Mouse (Mus musculus) heart, embryonic 16.5 days (tissue): ENCODE measurements around the gene Cacnb3. TPM values are rescaled to one million over a fixed set of nuclear protein-coding genes. Genes with fewer than 3 reads are reported as not detected.
"Not testable (repeated sequence)": the region's sequence is repeated elsewhere in the genome, so short reads cannot be mapped to it uniquely, and the experiment has no call there.

Source experiments
- ATAC-seq: fragments of 200-750 bp; cut with Nextera tagmentation; replicated peaks from 2 replicates; pipeline ENCODE4 v1.8.0; 2017; ENCODE audit warnings: moderate number of reproducible peaks; ENCODE audit not compliant: insufficient read depth, low FRiP score; ENCODE audit errors: extremely low read depth
- H3K27ac ChIP-seq: fragments of 300-500 bp; sonication (generic); 2 replicates; pipeline ENCODE4 v1.5.1; 2014; ENCODE audit warnings: mild to moderate bottlenecking, low read length, control low read depth, moderate library complexity
- H3K27me3 ChIP-seq: fragments of 300-500 bp; sonication (generic); 2 replicates; pipeline ENCODE4 v1.6.1; 2014; ENCODE audit warnings: low read length, mixed read lengths; ENCODE audit not compliant: control insufficient read depth, insufficient read depth
- H3K36me3 ChIP-seq: fragments of 300-500 bp; sonication (generic); 2 replicates; pipeline ENCODE4 v1.6.1; 2014; ENCODE audit not compliant: control insufficient read depth, insufficient read depth
- H3K4me1 ChIP-seq: fragments of 300-500 bp; sonication (generic); 2 replicates; pipeline ENCODE4 v1.6.1; 2014; ENCODE audit warnings: low read length, mixed read lengths; ENCODE audit not compliant: control insufficient read depth, insufficient read depth
- H3K4me2 ChIP-seq: fragments of 300-500 bp; sonication (generic); 2 replicates; pipeline ENCODE4 v1.6.1; 2014; ENCODE audit warnings: low read depth, mild to moderate bottlenecking, control low read depth, low read length
- H3K4me3 ChIP-seq: fragments of 300-500 bp; sonication (generic); 2 replicates; pipeline ENCODE4 v1.5.1; 2014; ENCODE audit warnings: mild to moderate bottlenecking, control low read depth, low read length
- H3K9ac ChIP-seq: fragments of 300-500 bp; sonication (generic); 2 replicates; pipeline ENCODE4 v1.6.1; 2014; ENCODE audit warnings: low read length, control low read depth
- H3K9me3 ChIP-seq: fragments of 300-500 bp; sonication (generic); replicated peaks from 2 replicates; pipeline ENCODE4 v1.6.1; 2016; ENCODE audit warnings: low read length; ENCODE audit not compliant: control insufficient read depth
- WGBS: fragments of 180-500 bp; shearing (Covaris S2); extraction: QIAGEN DNeasy Blood & Tissue Kit; methylation state at CpG from one replicate; pipeline ENCODE4 v1.1.7; 2014; 5-methylcytosine and 5-hydroxymethylcytosine counted together
- polyA plus RNA-seq: library from polyadenylated mRNA; unstranded; fragments of >200 nt; fragmentation: Nextera tagmentation; extraction: Ambion mirVana; gene quantifications from 2 replicates; pipeline ENCODE4 v1.2.1, GENCODE M21; 2015

Cacnb3 gene
- 8.2 and 10.5 TPM in 2 replicates for polyA plus RNA-seq

DNA sequence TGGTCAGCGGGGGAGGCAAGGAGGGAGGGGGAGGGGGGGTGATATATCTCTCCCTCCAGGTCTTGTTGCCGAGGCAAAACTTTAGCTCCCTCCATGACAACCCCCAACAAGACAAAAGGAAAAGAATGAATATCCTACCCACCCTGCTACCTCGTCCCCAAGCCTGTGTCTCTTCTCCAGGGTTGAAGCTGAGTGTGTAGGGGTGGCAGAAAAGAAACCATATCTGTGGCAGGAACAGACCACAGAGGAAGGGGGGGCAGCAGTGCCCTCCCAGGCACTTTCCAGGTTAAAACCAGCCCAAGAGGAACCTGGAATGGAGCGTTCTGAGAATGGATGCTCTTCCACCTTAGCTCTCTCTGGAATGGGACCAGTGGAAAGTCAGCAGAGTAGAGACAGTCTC is at the start of gene Cacnb3:
TSS of gene Cacnb3 (plus strand) at position 301 of the 400 bp plus-strand sequence.
- Histone ChIP-seq H3K36me3 (no peaks in the 10 kb centered on the region), H3K27ac (no peak within 1 kb of the TSS), H3K4me3 (peak within 1 kb of the TSS; percentile 55), H3K9me3 (no peaks in the 10 kb centered on the region), H3K4me2 (peak within 1 kb of the TSS; percentile 75), H3K4me1 (peaks cover 49% of the 10 kb centered on the region), H3K27me3 (peaks cover 51% of the 10 kb centered on the region), H3K9ac (peak within 1 kb of the TSS; percentile 62)
- no peak for ATAC-seq
- WGBS: 30% methylated on average over 4 of the region's 4 CpGs

DNA sequence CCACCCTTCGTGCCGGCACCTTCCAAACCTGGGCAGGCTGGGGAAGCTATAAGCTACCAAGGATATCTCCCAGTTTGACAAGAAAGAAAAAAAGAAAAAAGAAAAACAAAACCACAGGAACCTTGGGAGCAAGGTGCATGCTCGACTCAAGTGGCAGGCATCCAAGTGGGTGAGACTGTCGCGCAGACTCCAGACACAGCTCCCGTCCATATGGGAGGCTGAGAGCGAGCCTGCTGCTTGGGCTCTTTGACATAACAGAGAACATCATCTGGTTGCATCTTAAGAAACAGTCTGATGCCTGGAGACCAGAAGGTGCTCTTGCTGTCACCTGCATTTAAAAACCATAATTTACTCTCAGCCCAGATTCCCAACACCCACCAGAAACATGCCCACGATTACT is 48.2 kb upstream of the Cacnb3 start:
- no peak overlapping the region for H3K9ac ChIP-seq

GRCm38 (mm10) chr15:98582996-98583395 is 47.6 kb upstream of the Cacnb3 start:
- Histone ChIP-seq H3K4me2 (no peak overlapping the region), H3K27me3 (no peaks in the 10 kb centered on the region), H3K4me1 (peaks cover 21% of the 10 kb centered on the region), H3K27ac (no peak overlapping the region), H3K4me3 (no peak overlapping the region), H3K9me3 (no peaks in the 10 kb centered on the region), H3K36me3 (no peaks in the 10 kb centered on the region), H3K9ac (no peak overlapping the region)
- ATAC-seq: no peak
- 75% methylated on average over 8 of the region's 8 CpGs for WGBS

More for the DNA sequence above, 48.2 kb upstream of the Cacnb3 start:
- Histone ChIP-seq H3K9me3 (no peaks in the 10 kb centered on the region), H3K4me1 (peaks cover 21% of the 10 kb centered on the region), H3K36me3 (no peaks in the 10 kb centered on the region), H3K27ac (no peak overlapping the region), H3K4me2 (no peak overlapping the region), H3K27me3 (no peaks in the 10 kb centered on the region), H3K4me3 (no peak overlapping the region)
- no peak for ATAC-seq
- WGBS: 45% methylated on average over 8 of the region's 8 CpGs

- Histone ChIP-seq H3K4me3 (no peak overlapping the region), H3K27ac (peak overlapping the region; percentile 67), H3K36me3 (peaks cover 9% of the 10 kb centered on the region), H3K4me1 (peaks cover 21% of the 10 kb centered on the region), H3K4me2 (no peak overlapping the region), H3K27me3 (no peaks in the 10 kb centered on the region), H3K9me3 (no peaks in the 10 kb centered on the region), H3K9ac (peak overlapping the region; percentile 46; the same call in 1 of the 2 replicates)
- ATAC-seq: no peak
- 31% methylated on average over 7 of the region's 7 CpGs for WGBS
Measured at GRCm38 (mm10) chr15:98585421-98585820, 45.2 kb upstream of the Cacnb3 start.

DNA sequence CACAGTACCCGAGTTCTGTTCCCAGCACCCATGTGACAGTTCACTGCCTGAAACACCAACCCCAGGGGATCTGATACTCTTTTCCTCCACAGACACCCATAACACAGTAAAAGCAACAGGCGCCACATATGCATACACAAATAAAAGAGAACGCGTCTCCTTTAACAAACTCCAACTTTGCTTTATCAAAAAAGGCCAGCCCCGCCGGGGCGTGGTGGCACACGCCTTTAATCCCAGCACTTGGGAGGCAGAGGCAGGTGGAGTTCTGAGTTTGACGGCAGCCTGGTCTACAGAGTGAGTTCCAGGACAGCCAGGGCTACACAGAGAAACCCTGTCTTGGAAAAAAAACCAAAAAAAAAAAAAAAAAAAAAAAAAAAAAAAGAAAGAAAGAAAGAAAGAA is 44.5 kb upstream of the Cacnb3 start:
- not testable (repeated sequence) for H3K4me2 ChIP-seq, H3K27me3 ChIP-seq, H3K9ac ChIP-seq, H3K27ac ChIP-seq, H3K9me3 ChIP-seq, H3K4me3 ChIP-seq, ATAC-seq
- WGBS: 75% methylated on average over 9 of the region's 9 CpGs
- peaks cover 21% of the 10 kb centered on the region for H3K4me1 ChIP-seq
- H3K36me3 ChIP-seq: peaks cover 16% of the 10 kb centered on the region

- Histone ChIP-seq H3K27ac (no peak overlapping the region), H3K4me1 (peaks cover 15% of the 10 kb centered on the region), H3K36me3 (peaks cover 29% of the 10 kb centered on the region), H3K27me3 (no peaks in the 10 kb centered on the region), H3K4me2 (no peak overlapping the region), H3K9ac (no peak overlapping the region), H3K9me3 (no peaks in the 10 kb centered on the region), H3K4me3 (no peak overlapping the region)
- ATAC-seq: no peak
- WGBS: 77% methylated on average over 11 of the region's 11 CpGs
Measured at GRCm38 (mm10) chr15:98587751-98588150, 42.9 kb upstream of the Cacnb3 start.

DNA sequence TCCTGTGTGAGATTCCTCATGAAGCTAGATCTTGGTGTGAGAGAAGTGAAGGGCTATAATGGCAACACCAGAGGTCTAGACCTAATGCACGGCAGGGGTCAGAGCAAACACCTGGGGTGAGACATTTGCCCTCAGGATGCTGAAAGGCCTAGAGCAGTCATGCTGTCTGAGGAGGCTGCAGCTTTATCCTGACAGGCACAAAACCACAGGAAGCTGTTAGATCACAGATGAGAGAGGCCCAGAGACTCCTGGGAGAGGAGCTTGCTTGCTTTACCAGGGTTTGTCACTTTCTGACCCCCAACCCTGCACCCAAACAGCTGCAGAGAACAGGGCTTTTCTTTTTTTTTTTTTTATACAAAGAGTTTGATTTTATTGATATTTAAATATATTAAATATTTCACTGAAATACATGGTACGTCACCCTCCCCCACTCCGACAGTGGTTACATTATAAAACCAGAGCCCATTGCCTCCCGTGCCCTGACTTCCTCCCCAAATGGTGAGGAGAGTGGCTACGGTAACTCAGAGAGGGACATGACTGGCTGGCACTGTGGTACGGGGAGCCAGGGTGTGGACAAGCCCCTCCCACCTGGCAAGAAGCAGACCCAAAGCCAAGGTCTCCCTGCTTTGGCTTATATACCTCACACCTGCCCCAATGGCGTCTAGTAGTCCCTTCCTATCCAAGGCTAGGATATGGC is 40.9 kb upstream of the Cacnb3 start:
- 56% methylated on average over 7 of the region's 7 CpGs for WGBS
- no peak overlapping the region for H3K9ac ChIP-seq
- peaks cover 12% of the 10 kb centered on the region for H3K4me1 ChIP-seq
- H3K27me3 ChIP-seq: no peaks in the 10 kb centered on the region
- no peaks in the 10 kb centered on the region for H3K9me3 ChIP-seq
- H3K27ac ChIP-seq: peak overlapping the region; percentile 68
- H3K4me3 ChIP-seq: no peak overlapping the region
- no peak for ATAC-seq
- peaks cover 50% of the 10 kb centered on the region for H3K36me3 ChIP-seq
- H3K4me2 ChIP-seq: no peak overlapping the region; the same call in 1 of the 2 replicates

GRCm38 (mm10) chr15:98591396-98591795 is 39.2 kb upstream of the Cacnb3 start:
- peaks cover 66% of the 10 kb centered on the region for H3K36me3 ChIP-seq
- no peak overlapping the region for H3K9ac ChIP-seq
- H3K4me2 ChIP-seq: no peak overlapping the region
- H3K27me3 ChIP-seq: no peaks in the 10 kb centered on the region
- no peaks in the 10 kb centered on the region for H3K9me3 ChIP-seq
- H3K27ac ChIP-seq: no peak overlapping the region
- ATAC-seq: no peak
- 71% methylated on average over 4 of the region's 4 CpGs for WGBS
- H3K4me3 ChIP-seq: no peak overlapping the region
- no peaks in the 10 kb centered on the region for H3K4me1 ChIP-seq

GRCm38 (mm10) chr15:98594193-98594592 is 36.4 kb upstream of the Cacnb3 start:
- no peak for ATAC-seq
- 73% methylated on average over 19 of the region's 19 CpGs for WGBS
- Histone ChIP-seq H3K9me3 (no peaks in the 10 kb centered on the region), H3K4me3 (no peak overlapping the region), H3K4me2 (no peak overlapping the region), H3K36me3 (peaks cover 88% of the 10 kb centered on the region), H3K27me3 (no peaks in the 10 kb centered on the region), H3K27ac (no peak overlapping the region), H3K4me1 (no peaks in the 10 kb centered on the region), H3K9ac (no peak overlapping the region)
